Comparison of ENCODE assay signal across 10 mouse cellular contexts in the genomic region with DNA sequence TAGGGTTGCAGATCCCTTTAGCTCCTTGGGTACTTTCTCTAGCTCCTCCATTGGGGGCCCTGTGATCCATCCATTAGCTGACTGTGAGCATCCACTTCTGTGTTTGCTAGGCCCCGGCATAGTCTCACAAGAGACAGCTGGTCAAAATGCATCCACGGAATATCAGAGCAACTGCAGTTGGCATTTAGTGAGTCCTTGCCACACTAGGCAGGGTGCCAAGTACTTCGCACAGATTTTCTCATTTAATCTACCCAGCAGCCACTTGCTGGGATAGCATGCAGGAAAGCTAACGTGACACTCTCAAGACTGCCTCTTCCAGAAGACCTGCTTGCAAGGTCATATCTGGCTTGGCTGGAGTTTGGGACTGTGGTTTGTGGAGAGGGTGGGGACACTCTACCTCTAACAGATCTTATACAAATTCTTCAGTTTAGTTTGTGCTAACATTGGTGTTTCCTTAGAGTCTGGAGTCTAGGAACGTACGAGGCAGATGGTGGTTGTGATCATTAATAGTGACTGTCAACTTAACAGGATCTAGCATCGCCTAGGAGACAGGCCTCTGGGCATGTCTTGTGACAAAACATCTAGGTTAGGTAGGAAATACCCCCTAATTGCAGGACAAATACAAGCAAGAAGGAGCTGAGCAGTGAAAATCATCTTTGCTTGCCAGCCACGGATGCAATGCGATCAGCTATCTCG.
DNase-seq lines count a peak whose midpoint lies in the region; ATAC-seq lines count a peak whose summit lies in the region.
"Had no signal": no experiment of that assay in that cellular context is flagged by ENCODE, and none has a peak within 500 bp of the region (broad histone marks: within the 10 kb centered on the region; RNA-seq: fewer than 3 reads in every experiment).

No protein-coding gene starts in this region.

- peak; percentile 79 for ATAC-seq in forebrain, embryonic 13.5 days
- ATAC-seq in forebrain, embryonic 11.5 days (replicated peaks; ENCODE audit: low FRiP score) = no peak
- ATAC-seq in midbrain, embryonic 14.5 days (ENCODE audit: low FRiP score, low TSS enrichment) = no peak
- ATAC-seq in midbrain, embryonic 13.5 days = no peak
- ATAC-seq in neural tube, embryonic 15.5 days (ENCODE audit: low FRiP score) = no peak

- H3K27ac ChIP-seq in forebrain, embryonic 13.5 days = peak overlapping the region; percentile 27
- H3K27ac ChIP-seq in forebrain, embryonic 11.5 days (ENCODE audit: low read depth, low read length) = no peak overlapping the region
- H3K27ac ChIP-seq in midbrain, embryonic 14.5 days (replicated peaks; ENCODE audit: low read depth, low read length) = no peak overlapping the region
- H3K27ac ChIP-seq in midbrain, embryonic 13.5 days = no peak overlapping the region
- no peak overlapping the region; the same call in 1 of the 2 replicates for H3K27ac ChIP-seq in neural tube, embryonic 15.5 days (replicated peaks)
- H3K27ac ChIP-seq: lung, embryonic 15.5 days had no signal

- peaks cover 7% of the 10 kb centered on the region; the same call in 1 of the 2 replicates for H3K4me1 ChIP-seq in forebrain, embryonic 13.5 days
- H3K4me1 ChIP-seq in forebrain, embryonic 11.5 days (replicated peaks; ENCODE audit: control insufficient read depth, insufficient read depth, low read length) = 0 out of 2 replicates have a peak, but pooled peaks cover 2% of the 10 kb centered on the region
- no peaks in the 10 kb centered on the region for H3K4me1 ChIP-seq in midbrain, embryonic 14.5 days (ENCODE audit: control insufficient read depth, insufficient read depth, low read length)
- H3K4me1 ChIP-seq in midbrain, embryonic 13.5 days (replicated peaks) = 0 out of 2 replicates have a peak, but pooled peaks cover 2% of the 10 kb centered on the region
- no peaks in the 10 kb centered on the region for H3K4me1 ChIP-seq in neural tube, embryonic 15.5 days
- H3K4me1 ChIP-seq: lung, embryonic 15.5 days had no signal

- no peak overlapping the region for H3K4me2 ChIP-seq in forebrain, embryonic 13.5 days
- H3K4me2 ChIP-seq in forebrain, embryonic 11.5 days (ENCODE audit: low read depth, low read length, severe bottlenecking) = no peak overlapping the region
- no peak overlapping the region for H3K4me2 ChIP-seq in midbrain, embryonic 14.5 days (ENCODE audit: low read length)
- H3K4me2 ChIP-seq in midbrain, embryonic 13.5 days (replicated peaks) = no peak overlapping the region
- no peak overlapping the region for H3K4me2 ChIP-seq in neural tube, embryonic 15.5 days
- H3K4me2 ChIP-seq: lung, embryonic 15.5 days had no signal

- no peaks in the 10 kb centered on the region for H3K27me3 ChIP-seq in forebrain, embryonic 13.5 days
- H3K27me3 ChIP-seq in forebrain, embryonic 11.5 days (ENCODE audit: control insufficient read depth, insufficient read depth, low read length) = no peaks in the 10 kb centered on the region
- H3K27me3 ChIP-seq in midbrain, embryonic 14.5 days (ENCODE audit: control insufficient read depth, insufficient read depth, low read length) = no peaks in the 10 kb centered on the region
- no peaks in the 10 kb centered on the region for H3K27me3 ChIP-seq in midbrain, embryonic 13.5 days
- no peaks in the 10 kb centered on the region for H3K27me3 ChIP-seq in neural tube, embryonic 15.5 days (replicated peaks)
- H3K27me3 ChIP-seq: lung, embryonic 15.5 days had no signal

- no peak overlapping the region for H3K9ac ChIP-seq in forebrain, embryonic 13.5 days
- no peak overlapping the region for H3K9ac ChIP-seq in forebrain, embryonic 11.5 days (ENCODE audit: low read length)
- H3K9ac ChIP-seq in midbrain, embryonic 14.5 days (replicated peaks; ENCODE audit: low read length) = no peak overlapping the region
- H3K9ac ChIP-seq in midbrain, embryonic 13.5 days (replicated peaks) = no peak overlapping the region
- H3K9ac ChIP-seq in neural tube, embryonic 15.5 days (replicated peaks) = no peak overlapping the region
- H3K9ac ChIP-seq: lung, embryonic 15.5 days had no signal

- no peak overlapping the region for H3K4me3 ChIP-seq in forebrain, embryonic 13.5 days
- H3K4me3 ChIP-seq in forebrain, embryonic 11.5 days (ENCODE audit: low read depth, low read length) = no peak overlapping the region
- no peak overlapping the region for H3K4me3 ChIP-seq in midbrain, embryonic 14.5 days (replicated peaks; ENCODE audit: low read depth, low read length)
- no peak overlapping the region for H3K4me3 ChIP-seq in midbrain, embryonic 13.5 days (replicated peaks)
- H3K4me3 ChIP-seq in neural tube, embryonic 15.5 days (replicated peaks) = no peak overlapping the region
- H3K4me3 ChIP-seq: lung, embryonic 15.5 days had no signal

- intact Hi-C loops in left cerebral cortex, postnatal 10 days (cut with DNase I) = no loop called here

- no peaks in the 10 kb centered on the region for H3K9me3 ChIP-seq in forebrain, embryonic 13.5 days (replicated peaks)
- H3K9me3 ChIP-seq in forebrain, embryonic 11.5 days (ENCODE audit: control insufficient read depth, low read length) = no peaks in the 10 kb centered on the region
- H3K9me3 ChIP-seq in midbrain, embryonic 14.5 days (ENCODE audit: control insufficient read depth, low read length) = no peaks in the 10 kb centered on the region
- no peaks in the 10 kb centered on the region for H3K9me3 ChIP-seq in midbrain, embryonic 13.5 days
- no peaks in the 10 kb centered on the region for H3K9me3 ChIP-seq in neural tube, embryonic 15.5 days (replicated peaks)
- H3K9me3 ChIP-seq: lung, embryonic 15.5 days had no signal

- no peak for DNase-seq in forebrain, embryonic 11.5 days (ENCODE audit: low spot score)
- DNase-seq in midbrain, embryonic 14.5 days = peak; percentile 61
- peak; percentile 72 to 74 for DNase-seq in cerebellum, adult 18-20 months
- peak; percentile 46 to 50 for DNase-seq in left cerebral cortex, postnatal 10 days (ENCODE audit: extremely low spot score in 1 of 2, low spot score in 2 of 2)
- DNase-seq in kidney, adult 11 months = no peak
- DNase-seq: kidney, adult 2 months had no signal

- 66% methylated on average over 10 of the region's 10 CpGs for WGBS in forebrain, embryonic 13.5 days
- WGBS in forebrain, embryonic 11.5 days = 90% methylated on average over 10 of the region's 10 CpGs
- 78% methylated on average over 10 of the region's 10 CpGs for WGBS in midbrain, embryonic 14.5 days
- WGBS in midbrain, embryonic 13.5 days = 79% methylated on average over 10 of the region's 10 CpGs
- WGBS in neural tube, embryonic 15.5 days = 67% methylated on average over 10 of the region's 10 CpGs

- peaks cover 19% of the 10 kb centered on the region for H3K36me3 ChIP-seq in forebrain, embryonic 13.5 days (ENCODE audit: poor library complexity, severe bottlenecking)
- H3K36me3 ChIP-seq in forebrain, embryonic 11.5 days (ENCODE audit: control insufficient read depth, insufficient read depth, low read length) = no peaks in the 10 kb centered on the region
- no peaks in the 10 kb centered on the region for H3K36me3 ChIP-seq in midbrain, embryonic 14.5 days (ENCODE audit: control insufficient read depth, insufficient read depth, low read length)
- peaks cover 8% of the 10 kb centered on the region; the same call in 1 of the 2 replicates for H3K36me3 ChIP-seq in midbrain, embryonic 13.5 days
- no peaks in the 10 kb centered on the region for H3K36me3 ChIP-seq in neural tube, embryonic 15.5 days

Comparison
In these comparisons a context has a peak if more than half of its experiments do, and no peak if none do; other contexts are left out.
1. DNase-seq: peak in midbrain, embryonic 14.5 days (single experiment), cerebellum, adult 18-20 months (2 of 2) and left cerebral cortex, postnatal 10 days (2 of 2); none in forebrain, embryonic 11.5 days (single experiment) and kidney, adult 11 months (single experiment).